Mouse (Mus musculus) G1E (cell line): Measurements from ENCODE around the gene Bclaf1.

Experiments used
- CTCF ChIP-seq: IDR thresholded peaks from 2 replicates; pipeline ENCODE4 v1.5.1; 2012; ENCODE audit warnings: low read depth, low read length, inconsistent platforms, mixed read lengths
- POLR2AphosphoS5 ChIP-seq: IDR thresholded peaks from 2 replicates; pipeline ENCODE4 v1.6.1; 2012; ENCODE audit warnings: low read depth, low read length, inconsistent platforms; ENCODE audit not compliant: insufficient replicate concordance

- TF ChIP-seq POLR2AphosphoS5 (no peak), CTCF (no peak)
Observed at GRCm38 (mm10) chr10:20382807-20383419, 70.6 kb downstream of the Bclaf1 start.
